Mouse (Mus musculus) midbrain, embryonic 10.5 days (tissue): ENCODE data around the gene Ntn1. TPM values are rescaled to one million over a fixed set of nuclear protein-coding genes. Genes with fewer than 3 reads are reported as not detected.

Experiments used
- DNase-seq: peaks from one replicate; pipeline ENCODE4 v3.0.0-alpha.2; 2017; ENCODE audit warnings: low spot score
- H3K27ac ChIP-seq: fragments of 300-500 bp; sonication (generic); replicated peaks from 2 replicates; pipeline ENCODE4 v1.5.1; 2016; ENCODE audit warnings: mild to moderate bottlenecking
- H3K27me3 ChIP-seq: fragments of 300-500 bp; sonication (generic); 2 replicates; pipeline ENCODE4 v1.6.1; 2016; ENCODE audit warnings: low read depth, mild to moderate bottlenecking; ENCODE audit not compliant: poor library complexity, severe bottlenecking
- H3K36me3 ChIP-seq: fragments of 300-500 bp; sonication (generic); 2 replicates; pipeline ENCODE4 v1.6.1; 2016; ENCODE audit warnings: mild to moderate bottlenecking, moderate library complexity
- H3K4me1 ChIP-seq: fragments of 300-500 bp; sonication (generic); 2 replicates; pipeline ENCODE4 v1.6.1; 2016
- H3K4me3 ChIP-seq: fragments of 300-500 bp; sonication (generic); 2 replicates; pipeline ENCODE4 v1.5.1; 2016; ENCODE audit warnings: mild to moderate bottlenecking, moderate library complexity
- H3K9me3 ChIP-seq: fragments of 300-500 bp; sonication (generic); replicated peaks from 2 replicates; pipeline ENCODE4 v1.6.1; 2016; ENCODE audit warnings: mild to moderate bottlenecking
- WGBS: fragments of 180-500 bp; shearing (Covaris S2); methylation state at CpG from one replicate; pipeline ENCODE4 v1.1.7; 2016; 5-methylcytosine and 5-hydroxymethylcytosine counted together
- polyA plus RNA-seq: library from polyadenylated mRNA; unstranded; fragments of >200 nt; fragmentation: Nextera tagmentation; extraction: Ambion mirVana; gene quantifications from 2 replicates; pipeline ENCODE4 v1.2.1, GENCODE M21; 2016

Ntn1 gene
- polyA plus RNA-seq, 1 experiment from 2014 or later = 25.6 TPM

- H3K9me3 ChIP-seq = no peaks in the 10 kb centered on the region
- WGBS = 79% methylated on average over 19 of the region's 19 CpGs
- DNase-seq = no peak
- no peak overlapping the region for H3K4me3 ChIP-seq
- H3K4me1 ChIP-seq = peaks cover 71% of the 10 kb centered on the region
- peak overlapping the region; percentile 70 for H3K27ac ChIP-seq
- H3K27me3 ChIP-seq = peaks cover 71% of the 10 kb centered on the region
- peaks cover 51% of the 10 kb centered on the region for H3K36me3 ChIP-seq
These were observed 129.7 kb downstream of the Ntn1 start for GRCm38 (mm10) chr11:68270730-68271467.

GRCm38 (mm10) chr11:68264276-68264675 lies 136.3 kb downstream of the Ntn1 start:
- Histone ChIP-seq H3K9me3 (no peaks in the 10 kb centered on the region), H3K4me3 (no peak overlapping the region), H3K27ac (no peak overlapping the region), H3K27me3 (peaks cover 18% of the 10 kb centered on the region), H3K36me3 (peaks cover 72% of the 10 kb centered on the region), H3K4me1 (peaks cover 4% of the 10 kb centered on the region; the same call in 1 of the 2 replicates)
- DNase-seq = no peak
- WGBS = 90% methylated on average over 5 of the region's 5 CpGs

GRCm38 (mm10) chr11:68263100-68263499 lies 137.5 kb downstream of the Ntn1 start:
- 0 out of 2 replicates have a peak, but pooled peaks cover 3% of the 10 kb centered on the region for H3K4me1 ChIP-seq
- no peak overlapping the region for H3K27ac ChIP-seq
- 94% methylated on average over 5 of the region's 5 CpGs for WGBS
- peaks cover 72% of the 10 kb centered on the region for H3K36me3 ChIP-seq
- no peak overlapping the region for H3K4me3 ChIP-seq
- peaks cover 24% of the 10 kb centered on the region for H3K27me3 ChIP-seq
- no peak for DNase-seq
- H3K9me3 ChIP-seq = no peaks in the 10 kb centered on the region

- Histone ChIP-seq H3K27me3 (peaks cover 24% of the 10 kb centered on the region), H3K4me1 (peaks cover 6% of the 10 kb centered on the region), H3K4me3 (no peak overlapping the region), H3K9me3 (no peaks in the 10 kb centered on the region), H3K36me3 (peaks cover 78% of the 10 kb centered on the region), H3K27ac (no peak overlapping the region; the same call in 1 of the 2 replicates)
- no peak for DNase-seq
- WGBS = 85% methylated on average over 10 of the region's 10 CpGs
These were observed 139.3 kb downstream of the Ntn1 start for GRCm38 (mm10) chr11:68261162-68261892.

- DNase-seq = no peak
- WGBS = 97% methylated on average over 6 of the region's 6 CpGs
- peaks cover 81% of the 10 kb centered on the region for H3K36me3 ChIP-seq
These were observed 140.2 kb downstream of the Ntn1 start for GRCm38 (mm10) chr11:68260399-68260798.

GRCm38 (mm10) chr11:68258498-68258897 lies 142.1 kb downstream of the Ntn1 start:
- H3K9me3 ChIP-seq = no peaks in the 10 kb centered on the region
- H3K27ac ChIP-seq = no peak overlapping the region
- DNase-seq = no peak
- H3K4me3 ChIP-seq = no peak overlapping the region
- H3K27me3 ChIP-seq = peaks cover 24% of the 10 kb centered on the region
- WGBS = 83% methylated on average over 4 of the region's 4 CpGs
- peaks cover 6% of the 10 kb centered on the region for H3K4me1 ChIP-seq
- H3K36me3 ChIP-seq = peaks cover 81% of the 10 kb centered on the region

More at GRCm38 (mm10) chr11:68260399-68260798, 140.2 kb downstream of the Ntn1 start:
- no peaks in the 10 kb centered on the region for H3K9me3 ChIP-seq
- H3K27me3 ChIP-seq = peaks cover 24% of the 10 kb centered on the region
- no peak overlapping the region for H3K27ac ChIP-seq
- H3K4me1 ChIP-seq = peaks cover 6% of the 10 kb centered on the region
- H3K4me3 ChIP-seq = no peak overlapping the region

- peaks cover 12% of the 10 kb centered on the region; the same call in 1 of the 2 replicates for H3K27me3 ChIP-seq
- peak overlapping the region; percentile 23; the same call in 1 of the 2 replicates for H3K27ac ChIP-seq
- peaks cover 75% of the 10 kb centered on the region for H3K36me3 ChIP-seq
- no peaks in the 10 kb centered on the region for H3K9me3 ChIP-seq
- no peak for DNase-seq
- WGBS = 89% methylated on average over 7 of the region's 7 CpGs
- H3K4me1 ChIP-seq = peaks cover 29% of the 10 kb centered on the region
- no peak overlapping the region for H3K4me3 ChIP-seq
These were observed 147.1 kb downstream of the Ntn1 start for GRCm38 (mm10) chr11:68253531-68253930.

GRCm38 (mm10) chr11:68250106-68250505 lies 150.5 kb downstream of the Ntn1 start:
- Histone ChIP-seq H3K4me3 (no peak overlapping the region), H3K4me1 (peaks cover 39% of the 10 kb centered on the region), H3K36me3 (peaks cover 66% of the 10 kb centered on the region), H3K27ac (peak overlapping the region; percentile 35), H3K9me3 (no peaks in the 10 kb centered on the region), H3K27me3 (peaks cover 34% of the 10 kb centered on the region)
- no peak for DNase-seq
- 82% methylated on average over 6 of the region's 6 CpGs for WGBS

- peaks cover 66% of the 10 kb centered on the region for H3K36me3 ChIP-seq
- DNase-seq = peak; percentile 55
- peak overlapping the region; percentile 70 for H3K27ac ChIP-seq
- H3K4me1 ChIP-seq = peaks cover 54% of the 10 kb centered on the region
- peaks cover 8% of the 10 kb centered on the region; the same call in 1 of the 2 replicates for H3K9me3 ChIP-seq
- H3K27me3 ChIP-seq = peaks cover 49% of the 10 kb centered on the region
- WGBS = 16% methylated on average over 6 of the region's 6 CpGs
- H3K4me3 ChIP-seq = no peak overlapping the region; the same call in 1 of the 2 replicates
These were observed 152.7 kb downstream of the Ntn1 start for GRCm38 (mm10) chr11:68247897-68248296.

- 89% methylated on average over 5 of the region's 5 CpGs for WGBS
- Histone ChIP-seq H3K27ac (no peak overlapping the region), H3K27me3 (peaks cover 79% of the 10 kb centered on the region)
These were observed 155.7 kb downstream of the Ntn1 start for GRCm38 (mm10) chr11:68244992-68245261.

GRCm38 (mm10) chr11:68244254-68244991 lies 156.2 kb downstream of the Ntn1 start:
- peaks cover 8% of the 10 kb centered on the region; the same call in 1 of the 2 replicates for H3K9me3 ChIP-seq
- H3K4me1 ChIP-seq = peaks cover 53% of the 10 kb centered on the region
- H3K27ac ChIP-seq = peak overlapping the region; percentile 47
- H3K4me3 ChIP-seq = no peak overlapping the region
- peaks cover 83% of the 10 kb centered on the region for H3K27me3 ChIP-seq
- WGBS = 71% methylated on average over 16 of the region's 16 CpGs
- no peak for DNase-seq
- peaks cover 63% of the 10 kb centered on the region for H3K36me3 ChIP-seq

More at GRCm38 (mm10) chr11:68244992-68245261, 155.7 kb downstream of the Ntn1 start:
- H3K9me3 ChIP-seq = peaks cover 8% of the 10 kb centered on the region; the same call in 1 of the 2 replicates
- H3K36me3 ChIP-seq = peaks cover 60% of the 10 kb centered on the region
- no peak for DNase-seq
- no peak overlapping the region for H3K4me3 ChIP-seq
- peaks cover 53% of the 10 kb centered on the region for H3K4me1 ChIP-seq

GRCm38 (mm10) chr11:68239756-68240155 lies 160.9 kb downstream of the Ntn1 start:
- H3K36me3 ChIP-seq = peaks cover 73% of the 10 kb centered on the region
- peaks cover 92% of the 10 kb centered on the region for H3K27me3 ChIP-seq
- WGBS = 26% methylated on average over 5 of the region's 5 CpGs

More at GRCm38 (mm10) chr11:68239756-68240155, 160.9 kb downstream of the Ntn1 start:
- peaks cover 34% of the 10 kb centered on the region for H3K4me1 ChIP-seq
- peaks cover 8% of the 10 kb centered on the region; the same call in 1 of the 2 replicates for H3K9me3 ChIP-seq
- H3K27ac ChIP-seq = peak overlapping the region; percentile 49; the same call in 1 of the 2 replicates
- DNase-seq = peak; percentile 34
- no peak overlapping the region for H3K4me3 ChIP-seq
